Mouse (Mus musculus): ENCODE data around the gene Nkx2-5. TPM values are rescaled to one million over a fixed set of nuclear protein-coding genes. Genes with fewer than 3 reads are reported as not detected.

The Nkx2-5 gene
- polyA plus RNA-seq, 1 experiment, result 0.11 TPM

GRCm38 (mm10) chr17:26884995-26885926 lies 40.5 kb upstream of the Nkx2-5 start:
- H3K27ac ChIP-seq (ENCODE audit: insufficient read depth, low read depth, low read length), result no peak overlapping the region
- 3% methylated on average over 25 of the region's 25 CpGs for WGBS

GRCm38 (mm10) chr17:26883585-26883984 lies 38.8 kb upstream of the Nkx2-5 start:
- TF ChIP-seq POLR2A (IDR thresholded peaks at IDR 0.05; ENCODE audit: low read depth, low read length), result no peak
- TF ChIP-seq CTCF (IDR thresholded peaks at IDR 0.05; ENCODE audit: extremely low read depth, insufficient read length, insufficient replicate concordance, low read depth, low read length), result no peak
- Histone ChIP-seq H3K4me1 (ENCODE audit: control insufficient read depth, insufficient read depth, insufficient read length, low read length) (peaks cover 8% of the 10 kb centered on the region; the same call in 1 of the 2 replicates), H3K36me3 (ENCODE audit: control insufficient read depth, insufficient read depth, low read length) (no peaks in the 10 kb centered on the region), H3K27ac (ENCODE audit: insufficient read depth, low read depth, low read length) (no peak overlapping the region), H3K27me3 (ENCODE audit: control insufficient read depth, insufficient read depth, low read length) (no peaks in the 10 kb centered on the region), H3K4me3 (ENCODE audit: low read depth, low read length) (no peak overlapping the region)
- 94% methylated on average over 6 of the region's 6 CpGs for WGBS

More at GRCm38 (mm10) chr17:26884995-26885926, 40.5 kb upstream of the Nkx2-5 start:
- peaks cover 8% of the 10 kb centered on the region; the same call in 1 of the 2 replicates for H3K4me1 ChIP-seq (ENCODE audit: control insufficient read depth, insufficient read depth, insufficient read length, low read length)
- H3K4me3 ChIP-seq (ENCODE audit: low read depth, low read length), result peak overlapping the region; percentile 49
- no peaks in the 10 kb centered on the region for H3K27me3 ChIP-seq (ENCODE audit: control insufficient read depth, insufficient read depth, low read length)
- H3K36me3 ChIP-seq (ENCODE audit: control insufficient read depth, insufficient read depth, low read length), result no peaks in the 10 kb centered on the region
- TF ChIP-seq CTCF (IDR thresholded peaks at IDR 0.05; ENCODE audit: extremely low read depth, insufficient read length, insufficient replicate concordance, low read depth, low read length), result peak; percentile 47; the same call in 1 of the 2 replicates
- no peak; the same call in 1 of the 2 replicates for TF ChIP-seq POLR2A (IDR thresholded peaks at IDR 0.05; ENCODE audit: low read depth, low read length)

GRCm38 (mm10) chr17:26882706-26883105 lies 37.9 kb upstream of the Nkx2-5 start:
- TF ChIP-seq POLR2A (IDR thresholded peaks at IDR 0.05; ENCODE audit: low read depth, low read length) (no peak), CTCF (IDR thresholded peaks at IDR 0.05; ENCODE audit: extremely low read depth, insufficient read length, insufficient replicate concordance, low read depth, low read length) (no peak)
- Histone ChIP-seq H3K36me3 (ENCODE audit: control insufficient read depth, insufficient read depth, low read length) (no peaks in the 10 kb centered on the region), H3K27me3 (ENCODE audit: control insufficient read depth, insufficient read depth, low read length) (no peaks in the 10 kb centered on the region), H3K4me3 (ENCODE audit: low read depth, low read length) (no peak overlapping the region), H3K27ac (ENCODE audit: insufficient read depth, low read depth, low read length) (no peak overlapping the region), H3K4me1 (ENCODE audit: control insufficient read depth, insufficient read depth, insufficient read length, low read length) (peaks cover 8% of the 10 kb centered on the region; the same call in 1 of the 2 replicates)
- 89% methylated on average over 1 of the region's 1 CpGs for WGBS

DNA sequence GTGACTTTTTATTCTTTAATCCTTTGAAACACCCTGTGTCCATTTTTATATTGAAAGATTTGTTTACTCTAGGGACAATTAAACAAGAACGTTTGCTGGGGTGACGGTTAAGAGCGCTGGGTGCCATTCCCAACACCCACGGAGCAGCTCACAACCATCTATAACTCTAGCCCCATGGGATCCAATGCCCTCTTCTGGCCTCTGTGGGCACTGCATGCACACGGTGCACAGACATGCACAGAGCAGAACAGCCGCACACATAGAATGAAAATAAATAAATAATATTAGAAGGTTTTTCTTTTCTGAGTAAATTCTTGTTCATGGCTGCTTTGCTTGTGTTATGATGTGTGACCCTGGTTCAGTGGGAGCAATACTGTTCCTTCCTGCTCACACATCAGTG lies 34.4 kb upstream of the Nkx2-5 start:
- Histone ChIP-seq H3K27ac (ENCODE audit: insufficient read depth, low read depth, low read length) (no peak overlapping the region), H3K36me3 (ENCODE audit: control insufficient read depth, insufficient read depth, low read length) (no peaks in the 10 kb centered on the region), H3K4me3 (ENCODE audit: low read depth, low read length) (no peak overlapping the region), H3K27me3 (ENCODE audit: control insufficient read depth, insufficient read depth, low read length) (no peaks in the 10 kb centered on the region), H3K4me1 (ENCODE audit: control insufficient read depth, insufficient read depth, insufficient read length, low read length) (no peaks in the 10 kb centered on the region)
- TF ChIP-seq CTCF (IDR thresholded peaks at IDR 0.05; ENCODE audit: extremely low read depth, insufficient read length, insufficient replicate concordance, low read depth, low read length) (peak; percentile 20; the same call in 1 of the 2 replicates), POLR2A (IDR thresholded peaks at IDR 0.05; ENCODE audit: low read depth, low read length) (no peak)
- WGBS, result 92% methylated on average over 6 of the region's 6 CpGs

DNA sequence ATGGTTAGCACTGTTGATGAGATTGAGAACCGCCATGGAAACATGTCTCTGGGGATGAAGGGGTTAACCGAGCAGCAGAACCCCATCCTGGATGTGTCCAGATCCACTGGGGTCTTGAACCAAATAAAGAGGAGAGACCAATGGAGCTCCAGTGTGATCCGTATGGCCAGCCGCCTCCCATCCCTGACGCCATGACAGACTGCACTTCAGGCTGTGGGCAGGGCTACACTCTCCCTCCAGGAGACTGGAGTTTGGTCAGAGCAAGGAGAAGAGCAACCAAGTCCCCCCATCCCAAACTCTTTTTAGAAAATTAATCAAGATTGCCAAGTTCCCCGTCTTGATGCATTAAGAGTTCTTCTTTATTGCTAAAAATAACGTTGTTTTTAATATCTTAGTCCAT lies 33.1 kb upstream of the Nkx2-5 start:
- no peak for TF ChIP-seq CTCF (IDR thresholded peaks at IDR 0.05; ENCODE audit: extremely low read depth, insufficient read length, insufficient replicate concordance, low read depth, low read length)
- no peak for TF ChIP-seq POLR2A (IDR thresholded peaks at IDR 0.05; ENCODE audit: low read depth, low read length)
- WGBS, result 89% methylated on average over 7 of the region's 7 CpGs
- Histone ChIP-seq H3K4me1 (ENCODE audit: control insufficient read depth, insufficient read depth, insufficient read length, low read length) (no peaks in the 10 kb centered on the region), H3K36me3 (ENCODE audit: control insufficient read depth, insufficient read depth, low read length) (no peaks in the 10 kb centered on the region), H3K4me3 (ENCODE audit: low read depth, low read length) (no peak overlapping the region), H3K27ac (ENCODE audit: insufficient read depth, low read depth, low read length) (no peak overlapping the region), H3K27me3 (ENCODE audit: control insufficient read depth, insufficient read depth, low read length) (no peaks in the 10 kb centered on the region)

DNA sequence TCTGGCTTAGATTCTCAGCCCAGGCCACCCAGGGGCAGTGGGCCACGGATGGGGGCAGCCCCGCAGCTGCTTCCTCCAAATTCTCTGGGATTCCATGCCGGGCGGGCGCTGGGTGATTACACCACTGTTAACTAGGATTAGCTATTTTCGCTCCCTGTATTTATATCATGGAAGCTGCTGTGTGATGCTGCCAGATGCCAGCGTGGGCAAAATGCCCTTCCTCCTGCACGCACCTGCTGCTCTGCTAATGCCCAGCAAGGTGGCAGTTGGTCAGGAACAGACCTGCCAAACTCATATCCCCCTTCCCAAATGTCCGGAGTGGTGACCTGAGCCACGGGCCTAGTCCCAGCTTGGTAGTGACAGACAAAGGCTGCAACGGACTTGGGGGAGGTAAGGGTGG lies 29.7 kb upstream of the Nkx2-5 start:
- TF ChIP-seq POLR2A (IDR thresholded peaks at IDR 0.05; ENCODE audit: low read depth, low read length), result no peak
- TF ChIP-seq CTCF (IDR thresholded peaks at IDR 0.05; ENCODE audit: extremely low read depth, insufficient read length, insufficient replicate concordance, low read depth, low read length), result no peak
- H3K27me3 ChIP-seq (ENCODE audit: control insufficient read depth, insufficient read depth, low read length), result no peaks in the 10 kb centered on the region
- no peak overlapping the region for H3K27ac ChIP-seq (ENCODE audit: insufficient read depth, low read depth, low read length)
- H3K4me1 ChIP-seq (ENCODE audit: control insufficient read depth, insufficient read depth, insufficient read length, low read length), result no peaks in the 10 kb centered on the region
- H3K36me3 ChIP-seq (ENCODE audit: control insufficient read depth, insufficient read depth, low read length), result no peaks in the 10 kb centered on the region
- H3K4me3 ChIP-seq (ENCODE audit: low read depth, low read length), result no peak overlapping the region
- WGBS, result 81% methylated on average over 11 of the region's 11 CpGs

- Histone ChIP-seq H3K4me1 (ENCODE audit: control insufficient read depth, insufficient read depth, insufficient read length, low read length) (no peaks in the 10 kb centered on the region; the same call in 1 of the 2 replicates), H3K36me3 (ENCODE audit: control insufficient read depth, insufficient read depth, low read length) (no peaks in the 10 kb centered on the region), H3K27me3 (ENCODE audit: control insufficient read depth, insufficient read depth, low read length) (no peaks in the 10 kb centered on the region; the same call in 1 of the 2 replicates), H3K4me3 (ENCODE audit: low read depth, low read length) (no peak overlapping the region), H3K27ac (ENCODE audit: insufficient read depth, low read depth, low read length) (no peak overlapping the region)
- WGBS, result 77% methylated on average over 8 of the region's 8 CpGs
- TF ChIP-seq POLR2A (IDR thresholded peaks at IDR 0.05; ENCODE audit: low read depth, low read length) (no peak), CTCF (IDR thresholded peaks at IDR 0.05; ENCODE audit: extremely low read depth, insufficient read length, insufficient replicate concordance, low read depth, low read length) (no peak)
Measured at GRCm38 (mm10) chr17:26873502-26873901, 28.7 kb upstream of the Nkx2-5 start.
